Mouse (Mus musculus) neural tube, embryonic 11.5 days (tissue): ENCODE measurements around the gene Nlrc5. TPM values are rescaled to one million over a fixed set of nuclear protein-coding genes. Genes with fewer than 3 reads are reported as not detected.
A peak's percentile ranks its signal among the peaks of the same experiment; 100 is the strongest.

ENCODE experiments used
- ATAC-seq: fragments of 200-750 bp; cut with Nextera tagmentation; 2 replicates; pipeline ENCODE4 v1.8.0; 2017; ENCODE audit warnings: moderate number of reproducible peaks, mild to moderate bottlenecking, moderate TSS enrichment, moderate library complexity; ENCODE audit not compliant: insufficient read depth, low FRiP score, low TSS enrichment
- DNase-seq: peaks from one replicate; pipeline ENCODE4 v3.0.0-alpha.2; 2015; ENCODE audit warnings: low spot score
- H3K27ac ChIP-seq: fragments of 300-500 bp; sonication (generic); 2 replicates; pipeline ENCODE4 v1.5.1; 2014; ENCODE audit warnings: low read depth, mild to moderate bottlenecking, low read length
- H3K27me3 ChIP-seq: fragments of 300-500 bp; sonication (generic); 2 replicates; pipeline ENCODE4 v1.6.1; 2014; ENCODE audit warnings: mild to moderate bottlenecking, low read length, mixed read lengths; ENCODE audit not compliant: control insufficient read depth, insufficient read depth
- H3K36me3 ChIP-seq: fragments of 300-500 bp; sonication (generic); 2 replicates; pipeline ENCODE4 v1.6.1; 2014; ENCODE audit warnings: mild to moderate bottlenecking, low read length, moderate library complexity, mixed read lengths; ENCODE audit not compliant: control insufficient read depth, insufficient read depth
- H3K4me1 ChIP-seq: fragments of 300-500 bp; sonication (generic); 2 replicates; pipeline ENCODE4 v1.6.1; 2014; ENCODE audit warnings: low read length, mixed read lengths; ENCODE audit not compliant: control insufficient read depth, insufficient read depth
- H3K4me2 ChIP-seq: fragments of 300-500 bp; sonication (generic); 2 replicates; pipeline ENCODE4 v1.6.1; 2014; ENCODE audit warnings: low read depth, mild to moderate bottlenecking, moderate library complexity
- H3K4me3 ChIP-seq: fragments of 300-500 bp; sonication (generic); 2 replicates; pipeline ENCODE4 v1.5.1; 2014; ENCODE audit warnings: low read depth, low read length
- H3K9ac ChIP-seq: fragments of 300-500 bp; sonication (generic); 2 replicates; pipeline ENCODE4 v1.6.1; 2014; ENCODE audit warnings: mild to moderate bottlenecking, low read length
- H3K9me3 ChIP-seq: fragments of 300-500 bp; sonication (generic); 2 replicates; pipeline ENCODE4 v1.6.1; 2016; ENCODE audit warnings: low read length; ENCODE audit not compliant: control insufficient read depth
- WGBS: fragments of 180-500 bp; shearing (Covaris S2); extraction: QIAGEN DNeasy Blood & Tissue Kit; methylation state at CpG from one replicate; pipeline ENCODE4 v1.1.7; 2014; 5-methylcytosine and 5-hydroxymethylcytosine counted together
- polyA plus RNA-seq: library from polyadenylated mRNA; unstranded; fragments of >200 nt; fragmentation: Nextera tagmentation; extraction: Ambion mirVana; gene quantifications from 2 replicates; pipeline ENCODE4 v1.2.1, GENCODE M21; 2014

Nlrc5 gene
- polyA plus RNA-seq, 1 experiment from 2014 or later = not detected

DNA sequence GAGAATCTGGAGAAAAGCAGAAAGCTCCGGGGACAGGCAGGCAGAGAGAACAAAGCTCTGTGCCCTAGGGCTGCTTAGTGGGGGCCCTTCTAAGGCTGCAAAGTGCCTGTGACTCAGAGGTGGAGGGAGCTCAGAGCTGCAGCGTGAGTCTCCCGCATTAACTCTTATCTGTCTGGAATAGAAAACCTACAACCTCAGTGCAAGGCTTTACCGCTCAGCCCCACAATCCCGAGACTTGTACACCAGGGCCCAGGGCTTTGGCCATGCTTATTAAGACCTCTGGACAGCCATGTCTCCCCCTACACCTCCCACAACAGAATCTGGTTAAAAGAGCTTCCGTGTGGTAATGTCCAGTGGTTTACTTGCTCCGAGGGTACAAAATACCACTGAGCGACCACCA is 97.8 kb downstream of the Nlrc5 start:
- H3K9ac ChIP-seq = no peak overlapping the region
- no peak for ATAC-seq

DNA sequence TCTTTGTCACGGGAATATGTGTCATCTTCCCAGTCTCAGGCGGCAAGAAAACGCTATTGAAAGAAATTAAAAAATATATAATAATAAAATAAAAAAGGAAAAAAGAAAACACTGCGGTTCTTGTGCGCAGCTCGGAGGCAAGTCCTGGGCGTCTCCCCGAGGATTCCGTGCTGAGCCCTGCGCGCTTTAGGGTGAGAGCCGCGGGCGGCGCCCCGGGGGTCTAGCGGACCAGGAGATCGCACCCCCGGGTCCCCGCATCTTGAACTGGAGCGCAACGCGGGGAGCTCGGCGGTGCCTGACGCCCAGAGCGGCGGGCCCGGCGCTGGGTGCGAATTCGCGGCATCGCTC is 98.3 kb downstream of the Nlrc5 start:
- H3K9ac ChIP-seq = peak overlapping the region; percentile 63
- under 1% methylated on average over 29 of the region's 34 CpGs for WGBS
- no peaks in the 10 kb centered on the region for H3K9me3 ChIP-seq
- peak overlapping the region; percentile 93 for H3K4me2 ChIP-seq
- peaks cover 27% of the 10 kb centered on the region for H3K27me3 ChIP-seq
- ATAC-seq = peak; percentile 10; the same call in 1 of the 2 replicates
- no peaks in the 10 kb centered on the region for H3K36me3 ChIP-seq
- H3K4me1 ChIP-seq = no peaks in the 10 kb centered on the region; the same call in 1 of the 2 replicates
- DNase-seq = no peak
- H3K27ac ChIP-seq = no peak overlapping the region
- peak overlapping the region; percentile 62 for H3K4me3 ChIP-seq

More for the DNA sequence above, 97.8 kb downstream of the Nlrc5 start:
- peak overlapping the region; percentile 93 for H3K4me2 ChIP-seq
- H3K4me3 ChIP-seq = peak overlapping the region; percentile 62
- H3K36me3 ChIP-seq = no peaks in the 10 kb centered on the region
- DNase-seq = peak; percentile 37
- no peaks in the 10 kb centered on the region; the same call in 1 of the 2 replicates for H3K4me1 ChIP-seq
- 2% methylated on average over 8 of the region's 8 CpGs for WGBS
- peaks cover 27% of the 10 kb centered on the region for H3K27me3 ChIP-seq
- no peaks in the 10 kb centered on the region for H3K9me3 ChIP-seq
- no peak overlapping the region for H3K27ac ChIP-seq

DNA sequence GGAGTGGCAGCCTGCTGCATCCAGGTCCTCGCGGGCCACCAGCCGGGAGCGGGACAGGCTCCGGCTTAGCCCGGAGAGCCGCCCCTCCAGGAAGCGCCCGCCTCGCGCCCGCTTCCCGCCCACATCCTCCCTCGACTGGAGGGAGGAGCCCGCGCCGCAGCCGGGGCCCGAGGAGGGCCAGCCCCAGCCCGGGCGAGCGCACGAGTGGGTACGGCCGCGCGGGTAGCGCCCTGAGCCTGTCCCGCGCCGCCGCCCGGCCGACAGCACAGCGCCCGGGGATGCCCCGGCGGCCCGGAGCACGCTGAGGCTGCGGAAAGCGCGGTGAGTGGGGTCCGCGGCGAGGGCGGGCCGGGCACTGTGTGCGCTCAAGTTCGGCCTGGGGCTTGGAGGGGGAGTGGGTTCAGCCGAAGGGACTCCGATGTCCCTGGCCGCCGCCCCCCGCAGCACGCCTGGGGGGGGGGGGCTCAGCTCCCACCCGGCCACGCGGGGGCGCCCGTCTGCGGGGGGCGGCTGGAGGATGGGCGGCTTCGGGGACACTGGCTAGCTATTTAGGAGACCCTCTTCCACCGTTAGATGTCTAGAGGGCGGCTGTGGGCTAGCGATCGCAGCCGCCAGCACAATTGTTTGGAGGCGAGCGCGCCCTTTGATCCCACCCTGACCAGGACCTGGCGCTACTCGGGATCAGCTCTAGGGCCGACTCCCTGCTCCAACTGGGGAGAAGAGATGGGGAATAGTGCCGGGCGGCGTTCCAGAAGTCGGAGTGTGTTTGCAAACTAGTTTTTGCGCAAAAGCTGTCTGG is 98.9 kb downstream of the Nlrc5 start, which contains the start of gene Cpne2:
TSS of gene Cpne2 (plus strand) at position 118 of the 799 bp plus-strand sequence.
- H3K4me3 ChIP-seq = peak within 1 kb of the TSS; percentile 62
- ATAC-seq (peak; percentile 71), DNase-seq (peak; percentile 64)
- no peak within 1 kb of the TSS for H3K27ac ChIP-seq
- no peaks in the 10 kb centered on the region for H3K36me3 ChIP-seq
- peak within 1 kb of the TSS; percentile 63 for H3K9ac ChIP-seq
- H3K27me3 ChIP-seq = peaks cover 27% of the 10 kb centered on the region
- H3K4me2 ChIP-seq = peak within 1 kb of the TSS; percentile 93
- H3K9me3 ChIP-seq = no peaks in the 10 kb centered on the region
- no peaks in the 10 kb centered on the region; the same call in 1 of the 2 replicates for H3K4me1 ChIP-seq
- WGBS = under 1% methylated on average over 52 of the region's 81 CpGs

DNA sequence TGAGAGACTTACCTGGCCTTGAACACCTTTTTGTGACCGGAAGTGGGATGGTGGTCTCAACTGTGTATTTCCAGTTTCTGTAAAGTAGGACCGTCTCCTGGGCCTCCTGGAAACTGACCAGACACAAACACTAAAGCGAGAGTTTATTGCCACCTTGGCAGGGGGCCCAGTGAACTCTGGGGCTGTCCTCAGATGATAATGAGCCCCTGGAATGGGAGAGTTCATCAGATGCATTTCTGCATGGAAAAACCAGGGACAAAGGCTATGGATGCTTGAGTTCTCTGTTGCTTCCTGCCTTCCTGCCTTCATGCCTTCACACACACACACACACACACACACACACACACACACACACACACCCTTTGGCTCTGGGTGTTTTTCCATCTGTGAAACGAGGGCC is 100.5 kb downstream of the Nlrc5 start:
- Histone ChIP-seq H3K4me1 (no peaks in the 10 kb centered on the region; the same call in 1 of the 2 replicates), H3K9ac (no peak overlapping the region), H3K27ac (no peak overlapping the region), H3K9me3 (no peaks in the 10 kb centered on the region), H3K27me3 (peaks cover 27% of the 10 kb centered on the region), H3K4me3 (no peak overlapping the region), H3K4me2 (no peak overlapping the region), H3K36me3 (no peaks in the 10 kb centered on the region)
- 22% methylated on average over 4 of the region's 4 CpGs for WGBS
- ATAC-seq = no peak
- no peak for DNase-seq

DNA sequence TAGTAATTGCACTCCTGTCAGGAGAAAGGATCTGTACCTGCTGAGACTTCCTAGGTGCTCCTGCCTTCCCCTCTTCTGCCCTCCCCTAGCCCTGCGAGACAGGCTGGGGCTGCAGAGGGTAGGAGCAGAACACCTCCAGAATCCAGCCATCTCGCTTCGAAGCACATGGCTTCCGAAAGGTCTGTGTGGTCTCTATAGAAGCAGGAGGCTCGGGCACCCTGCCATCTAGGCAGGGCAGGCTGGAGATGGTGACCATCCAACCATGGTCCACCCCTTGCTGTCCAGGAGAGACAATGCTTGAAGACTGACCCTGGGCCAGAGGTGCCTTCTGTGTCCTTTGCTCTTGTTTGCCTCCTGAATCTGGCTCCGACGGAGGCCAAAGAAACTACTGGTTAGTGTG is 101.5 kb downstream of the Nlrc5 start:
- no peak for ATAC-seq
- Histone ChIP-seq H3K4me1 (no peaks in the 10 kb centered on the region; the same call in 1 of the 2 replicates), H3K4me2 (no peak overlapping the region), H3K36me3 (no peaks in the 10 kb centered on the region), H3K4me3 (no peak overlapping the region), H3K9me3 (no peaks in the 10 kb centered on the region), H3K27ac (no peak overlapping the region), H3K27me3 (peaks cover 27% of the 10 kb centered on the region), H3K9ac (no peak overlapping the region)
- WGBS = 85% methylated on average over 7 of the region's 7 CpGs
- no peak for DNase-seq

DNA sequence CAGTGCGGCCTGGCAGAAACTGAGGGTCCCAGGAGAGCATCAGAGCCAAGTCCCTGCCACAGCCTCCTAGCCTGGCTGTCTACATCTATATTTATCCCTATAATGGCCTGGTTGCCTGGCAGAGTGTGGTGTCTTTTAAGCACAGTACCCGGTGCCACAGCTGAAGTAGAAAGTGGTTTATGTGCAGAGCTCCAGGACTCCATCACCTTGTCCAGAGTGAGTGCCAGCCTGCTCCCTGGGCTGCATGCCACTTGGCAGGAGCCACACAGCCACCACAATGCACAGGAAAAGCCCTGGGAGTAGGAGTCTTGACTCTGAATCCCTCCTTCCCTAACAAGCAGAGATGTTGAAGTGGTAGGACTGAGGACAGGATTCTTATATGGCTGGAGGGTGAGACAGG is 103.3 kb downstream of the Nlrc5 start:
- no peaks in the 10 kb centered on the region; the same call in 1 of the 2 replicates for H3K4me1 ChIP-seq
- H3K4me2 ChIP-seq = no peak overlapping the region
- H3K9me3 ChIP-seq = no peaks in the 10 kb centered on the region
- H3K36me3 ChIP-seq = no peaks in the 10 kb centered on the region
- H3K9ac ChIP-seq = no peak overlapping the region
- 89% methylated on average over 2 of the region's 2 CpGs for whole genome bisulfite sequencing
- H3K4me3 ChIP-seq = no peak overlapping the region
- peaks cover 21% of the 10 kb centered on the region for H3K27me3 ChIP-seq
- no peak overlapping the region for H3K27ac ChIP-seq
- ATAC-seq = no peak
- DNase-seq = no peak

DNA sequence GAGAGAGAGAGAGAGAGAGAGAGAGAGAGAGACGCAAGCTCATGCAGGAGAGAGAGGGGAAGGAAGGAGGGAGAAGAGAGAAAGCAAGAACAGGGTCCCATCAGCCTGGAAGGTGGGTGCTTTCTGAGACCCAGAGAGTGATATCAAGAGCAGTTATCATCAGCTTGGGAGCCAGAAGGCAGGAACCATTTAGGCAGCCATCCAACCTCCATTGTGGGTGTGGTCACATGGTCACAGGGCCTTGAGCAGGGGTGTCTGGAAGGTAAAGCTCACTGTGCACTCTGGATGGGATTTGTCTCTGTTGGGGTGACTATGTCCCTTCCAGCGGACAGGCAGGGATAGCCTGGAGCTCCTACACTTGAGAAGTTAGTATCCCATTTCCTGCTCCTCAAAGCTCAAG is 105.9 kb downstream of the Nlrc5 start:
- H3K4me1 ChIP-seq = no peaks in the 10 kb centered on the region
- H3K4me3 ChIP-seq = no peak overlapping the region
- H3K9me3 ChIP-seq = no peaks in the 10 kb centered on the region
- H3K27ac ChIP-seq = no peak overlapping the region
- no peak overlapping the region for H3K4me2 ChIP-seq
- H3K27me3 ChIP-seq = no peaks in the 10 kb centered on the region
- H3K9ac ChIP-seq = no peak overlapping the region
- WGBS = 93% methylated on average over 2 of the region's 2 CpGs
- no peaks in the 10 kb centered on the region for H3K36me3 ChIP-seq
- no peak for DNase-seq
- no peak for ATAC-seq

DNA sequence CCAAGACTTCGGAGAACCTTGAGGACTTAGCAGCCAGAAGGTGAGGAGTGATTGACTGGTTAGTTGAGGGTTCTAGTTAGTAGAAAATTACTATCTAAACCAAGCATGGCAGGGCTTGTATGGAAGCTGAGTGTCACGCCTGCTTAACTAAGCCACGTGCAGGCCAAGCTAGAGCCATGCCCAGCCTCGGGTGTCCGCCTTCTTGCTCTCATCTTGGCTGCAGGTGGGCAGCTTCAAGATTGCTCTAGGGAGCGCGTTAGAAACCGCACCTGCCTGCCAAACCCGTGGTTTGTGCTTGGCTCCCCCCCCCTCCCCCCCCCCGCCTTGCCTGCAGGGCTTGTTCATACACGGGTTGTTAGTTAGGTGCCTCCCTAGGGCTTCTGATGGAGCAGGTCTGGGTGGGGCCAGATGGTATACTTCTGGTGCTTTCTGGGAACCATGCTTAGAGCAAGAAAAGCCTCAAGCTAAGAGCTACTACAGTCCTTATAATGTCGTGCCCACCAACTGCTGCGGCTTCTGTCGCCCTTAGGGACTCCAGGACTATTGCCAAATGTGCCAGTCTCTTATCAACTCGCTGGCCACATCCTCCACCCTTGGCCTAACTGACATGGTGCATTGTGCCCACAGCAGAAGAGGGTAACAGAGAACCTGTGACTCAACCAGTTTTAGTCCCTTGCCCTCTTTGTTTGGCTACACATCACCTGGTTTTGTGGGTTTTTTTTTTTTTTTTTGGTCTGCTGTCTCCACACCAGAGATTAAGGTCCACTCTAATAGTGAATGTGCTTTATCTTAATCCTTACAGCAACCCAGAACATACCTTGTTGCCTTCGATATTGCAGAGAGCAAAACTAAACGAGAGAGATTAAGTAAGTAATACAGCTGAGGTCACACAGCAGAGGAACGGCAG is 107.0 kb downstream of the Nlrc5 start:
- no peaks in the 10 kb centered on the region for H3K27me3 ChIP-seq
- H3K4me2 ChIP-seq = no peak overlapping the region
- no peaks in the 10 kb centered on the region for H3K9me3 ChIP-seq
- ATAC-seq (no peak), DNase-seq (no peak)
- H3K4me3 ChIP-seq = no peak overlapping the region
- no peaks in the 10 kb centered on the region for H3K4me1 ChIP-seq
- no peak overlapping the region for H3K27ac ChIP-seq
- H3K36me3 ChIP-seq = no peaks in the 10 kb centered on the region
- 85% methylated on average over 17 of the region's 18 CpGs for WGBS
- H3K9ac ChIP-seq = no peak overlapping the region
